Mouse (Mus musculus) right cerebral cortex, postnatal 10 days (tissue): Measurements from ENCODE around the gene Tac2.
A peak's percentile ranks its signal among the peaks of the same experiment; 100 is the strongest.

Experiments
- DNase-seq, 2 experiments: peaks; one replicate each; pipeline ENCODE4 v3.0.0; 2021; ENCODE audit warnings: low spot score in 2 of 2

Tac2 gene

DNA sequence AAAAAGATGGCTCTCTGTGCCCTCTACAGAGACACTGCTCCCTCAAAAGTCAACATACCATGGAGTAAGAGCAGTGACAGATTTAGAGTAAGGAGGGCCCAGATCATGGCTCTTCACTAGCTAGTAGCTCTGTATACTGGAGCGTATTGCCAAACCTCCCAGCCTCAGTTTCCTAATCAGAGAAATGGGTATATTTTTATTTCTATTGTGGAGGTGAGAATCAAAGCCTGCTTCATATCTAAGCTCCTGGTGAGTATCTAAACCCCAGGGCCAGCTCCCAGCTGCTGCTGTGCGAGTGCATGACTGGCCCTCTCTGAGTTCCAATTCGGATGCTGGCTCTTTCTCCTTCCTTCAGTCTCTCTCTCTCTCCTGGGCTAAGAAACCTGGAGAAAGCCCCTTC lies at the start of gene Tac2:
Tac2 (plus strand) TSS at position 301 of the 400 bp plus-strand sequence.
- DNase-seq = no peak

DNA sequence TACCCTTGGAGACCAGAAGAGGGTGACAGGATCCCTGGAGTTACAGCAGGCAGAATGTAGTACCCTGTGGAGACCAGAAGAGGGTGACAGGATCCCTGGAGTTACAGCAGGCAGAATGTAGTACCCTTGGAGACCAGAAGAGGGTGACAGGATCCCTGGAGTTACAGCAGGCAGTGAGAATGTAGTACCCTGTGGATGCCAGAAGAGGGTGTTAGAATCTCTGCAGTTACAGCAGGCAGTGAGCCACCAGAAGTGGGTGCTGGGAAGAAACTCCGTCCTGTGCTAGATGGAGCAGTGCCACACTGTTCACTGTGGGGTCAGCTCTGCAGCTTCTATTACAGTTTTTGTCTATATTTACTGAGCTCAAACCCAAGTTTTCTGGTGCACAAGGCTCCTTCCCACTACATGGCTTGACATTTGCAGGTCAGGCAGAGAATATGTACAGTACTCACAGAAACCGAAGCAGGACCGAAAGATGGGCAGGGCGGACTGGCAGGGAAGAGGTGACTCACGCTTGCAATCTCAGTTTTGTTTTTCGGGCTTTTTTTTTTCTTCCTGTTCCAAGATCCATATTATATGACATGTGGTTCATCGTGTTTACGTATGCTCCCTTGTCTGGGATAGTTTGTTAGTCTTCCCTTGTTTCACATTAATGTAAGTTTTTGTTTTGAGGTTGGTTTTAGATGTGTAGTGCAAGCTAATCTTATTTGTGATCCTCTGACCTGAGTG lies 49.3 kb upstream of the Tac2 start:
- DNase-seq = peak; percentile 91 to 93

DNA sequence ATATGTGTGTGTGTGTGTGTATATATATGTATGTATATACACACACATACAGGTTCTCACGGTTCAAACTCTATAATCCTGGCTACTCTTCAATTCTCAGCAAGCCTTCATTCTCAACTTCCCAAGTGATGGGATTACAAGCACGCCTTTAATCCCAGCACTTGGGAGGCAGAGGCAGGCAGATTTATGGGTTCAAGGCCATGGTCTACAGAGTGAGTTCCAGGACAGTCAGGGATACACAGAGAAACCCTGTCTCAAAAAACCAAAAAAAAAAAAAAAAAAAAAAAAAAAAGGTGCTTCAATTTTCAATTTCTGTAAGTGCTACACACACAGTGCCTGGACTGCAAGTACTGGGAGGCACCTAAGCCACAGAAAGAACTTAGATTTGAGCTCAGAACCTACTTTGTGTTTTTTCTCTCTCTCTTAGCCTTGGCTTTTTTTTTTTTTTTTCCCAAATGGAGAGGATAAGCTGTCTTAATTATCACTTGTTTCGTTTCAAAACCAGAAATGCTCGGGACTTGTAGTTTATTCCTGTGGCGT lies 48.3 kb upstream of the Tac2 start:
- DNase-seq = no peak

DNA sequence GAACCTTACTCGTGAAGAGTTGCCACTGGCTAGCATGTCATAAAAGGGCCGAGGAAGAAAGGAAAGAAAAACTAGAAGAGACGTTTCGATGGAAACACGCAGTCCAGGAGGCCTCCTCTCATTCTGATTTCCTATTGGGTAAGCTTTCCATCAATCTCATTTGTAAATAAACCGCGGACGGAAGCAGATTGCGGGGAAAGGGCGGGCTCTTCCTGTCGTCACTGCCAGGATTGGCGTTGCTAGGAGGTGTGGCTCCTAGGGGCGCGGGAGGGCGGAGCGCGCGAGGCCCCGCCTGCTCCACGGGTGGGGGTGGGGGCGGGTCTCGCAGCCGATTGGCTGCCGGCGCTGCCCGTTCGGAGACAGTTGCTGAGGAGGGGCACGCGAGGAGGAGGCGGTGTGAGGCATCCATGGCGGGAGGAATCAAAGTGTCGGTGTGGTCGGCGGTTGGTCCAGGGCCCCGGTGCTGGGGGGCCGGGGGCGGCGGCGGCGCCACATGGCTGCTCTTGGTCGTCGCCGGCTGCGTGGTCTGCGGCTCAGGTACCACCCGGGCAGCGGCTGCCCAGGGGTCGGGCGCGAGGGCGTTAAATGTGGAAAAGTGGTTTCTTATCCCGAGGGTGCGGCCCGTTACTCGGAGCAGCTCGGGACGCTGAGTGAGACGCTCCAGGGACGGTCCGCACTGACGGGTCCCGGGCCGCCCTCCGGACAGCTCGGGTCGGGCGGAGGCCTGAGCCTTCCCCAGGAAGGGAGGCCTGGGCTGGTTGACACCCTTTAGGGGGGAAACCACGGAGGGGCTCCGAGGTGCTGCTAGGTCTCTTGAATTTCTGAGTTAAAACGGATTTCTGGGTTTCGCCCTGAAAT lies 47.4 kb upstream of the Tac2 start:
- DNase-seq = peak; percentile 97

DNA sequence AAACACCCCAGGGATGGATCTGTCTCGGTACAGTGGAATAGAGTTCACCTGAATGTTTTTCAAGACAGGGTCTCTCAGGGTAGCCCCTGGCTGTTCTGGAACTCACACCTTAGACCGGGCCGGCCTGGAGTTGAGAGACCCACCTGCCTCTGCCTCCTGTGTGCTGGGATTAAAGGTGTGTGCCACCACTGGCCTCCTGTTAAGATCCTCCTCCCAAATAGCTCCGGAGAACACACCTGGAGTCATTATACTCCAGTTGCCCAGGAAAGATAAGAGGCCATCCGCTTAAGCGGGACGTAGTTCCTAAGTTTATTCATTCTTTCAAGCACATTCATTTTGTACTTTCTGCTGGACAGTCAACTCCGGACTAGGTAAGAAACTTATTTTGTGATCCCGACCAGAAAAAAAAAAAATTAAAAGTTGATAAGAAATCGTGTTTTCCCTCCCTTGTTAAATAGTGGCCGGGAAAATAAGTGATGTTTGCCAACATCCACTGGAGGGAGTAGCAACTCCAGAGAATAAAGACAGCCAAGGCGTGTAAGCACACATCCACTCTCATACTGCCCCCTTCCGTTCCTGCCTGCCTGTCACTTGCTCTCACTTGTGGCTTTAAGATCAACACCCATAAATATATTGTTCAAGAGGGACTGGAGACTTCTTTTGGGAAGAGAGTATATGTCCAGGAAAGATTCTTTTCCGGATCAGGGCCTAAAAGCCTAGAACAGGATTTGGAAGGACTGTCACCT lies 46.5 kb upstream of the Tac2 start:
- DNase-seq = peak; percentile 79 to 82

DNA sequence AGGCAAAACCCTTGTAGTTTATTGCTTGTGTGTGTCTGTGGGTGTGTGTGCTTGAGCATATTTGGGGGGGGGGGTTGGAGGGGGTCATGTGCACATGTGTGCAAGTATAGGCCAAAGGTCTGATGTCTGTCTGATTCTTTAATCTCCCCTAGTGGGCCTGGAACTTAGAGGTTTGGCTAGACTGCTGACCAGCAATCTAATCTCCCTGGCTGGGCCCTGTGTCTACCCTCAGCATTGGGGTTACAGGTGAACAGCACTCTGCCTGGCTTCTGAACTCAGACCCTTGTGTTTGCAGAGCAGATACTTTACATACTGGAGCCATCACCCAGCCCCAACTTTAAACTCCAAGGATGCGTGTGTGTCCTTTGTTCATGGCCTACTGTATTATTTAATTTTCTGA lies 45.1 kb upstream of the Tac2 start:
- DNase-seq = no peak

DNA sequence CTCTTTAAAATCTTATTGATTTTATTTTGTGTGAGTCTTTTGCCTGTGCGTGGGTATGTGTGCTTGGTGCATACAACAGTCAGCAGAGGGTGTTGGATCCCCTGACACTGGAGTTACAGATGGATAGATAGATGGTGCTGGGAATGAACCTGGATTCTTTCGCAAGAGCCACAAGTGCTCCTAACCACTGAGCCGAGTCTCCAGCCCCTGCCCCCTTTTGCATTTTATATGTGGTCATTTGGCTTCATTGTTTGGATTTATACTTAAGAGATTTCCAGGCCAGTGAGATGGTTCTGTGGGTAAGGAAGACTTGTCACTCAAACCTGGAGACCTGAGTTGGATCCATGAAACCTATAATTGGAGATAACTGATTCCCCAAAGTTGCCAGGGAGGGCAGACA lies 44.4 kb upstream of the Tac2 start:
- DNase-seq = no peak

DNA sequence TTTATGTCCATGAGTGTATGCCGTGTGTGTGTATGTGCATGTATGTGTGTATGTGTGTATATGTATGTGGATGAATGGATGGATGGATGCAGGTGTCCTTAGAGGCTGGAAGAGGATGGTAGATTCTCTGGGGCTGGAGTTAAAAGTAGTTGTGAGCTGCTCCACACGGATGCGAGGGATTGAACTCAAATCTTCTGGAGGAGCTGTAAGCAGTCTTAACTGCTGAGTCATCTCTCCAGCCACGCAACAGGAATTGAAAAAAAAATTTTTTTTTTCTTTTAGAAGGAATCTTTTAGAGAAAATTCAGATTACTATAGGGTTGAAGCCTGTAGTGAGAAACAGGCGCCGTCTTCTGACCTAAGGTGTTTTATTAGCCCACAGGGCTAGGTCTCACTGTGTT lies 41.4 kb upstream of the Tac2 start:
- DNase-seq = no peak

DNA sequence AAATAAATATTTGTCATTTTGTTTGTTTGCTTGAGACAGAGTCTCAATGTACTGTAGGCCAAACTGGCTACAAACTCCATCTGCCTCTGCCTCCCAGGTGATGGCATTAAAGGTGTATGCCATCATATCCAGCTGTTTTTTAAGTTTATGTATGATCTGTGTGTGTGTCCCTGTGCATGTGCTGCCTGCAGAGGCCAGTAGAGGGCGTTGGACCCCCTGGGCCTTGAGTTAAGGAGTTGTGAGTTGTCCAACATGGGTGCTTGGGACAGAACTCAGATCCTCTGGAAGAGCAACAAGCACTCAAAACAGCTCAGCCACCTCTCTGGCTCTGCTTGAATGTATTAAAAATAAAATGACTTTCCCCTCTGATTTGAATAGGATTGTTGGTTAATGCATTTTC lies 33.2 kb upstream of the Tac2 start:
- no peak for DNase-seq

DNA sequence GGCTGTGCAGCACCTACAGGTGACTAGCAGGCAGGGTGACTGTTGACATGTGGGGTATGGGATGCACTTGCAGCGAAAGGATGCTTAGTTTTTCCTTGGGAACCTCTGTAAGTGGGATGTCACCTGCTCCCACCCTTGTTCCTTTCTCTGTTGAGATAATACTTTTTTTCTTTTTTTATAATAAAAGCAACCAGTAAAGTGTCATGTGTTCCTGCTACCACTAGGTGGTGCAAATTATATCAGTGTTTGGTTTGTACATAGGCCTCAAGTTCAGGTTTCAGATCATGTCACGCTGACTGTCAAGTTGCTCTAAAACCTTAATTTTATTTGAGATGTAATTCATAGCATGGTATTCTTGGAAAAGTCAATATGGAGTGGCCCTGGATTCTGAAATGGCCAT lies 29.6 kb upstream of the Tac2 start:
- DNase-seq = no peak

DNA sequence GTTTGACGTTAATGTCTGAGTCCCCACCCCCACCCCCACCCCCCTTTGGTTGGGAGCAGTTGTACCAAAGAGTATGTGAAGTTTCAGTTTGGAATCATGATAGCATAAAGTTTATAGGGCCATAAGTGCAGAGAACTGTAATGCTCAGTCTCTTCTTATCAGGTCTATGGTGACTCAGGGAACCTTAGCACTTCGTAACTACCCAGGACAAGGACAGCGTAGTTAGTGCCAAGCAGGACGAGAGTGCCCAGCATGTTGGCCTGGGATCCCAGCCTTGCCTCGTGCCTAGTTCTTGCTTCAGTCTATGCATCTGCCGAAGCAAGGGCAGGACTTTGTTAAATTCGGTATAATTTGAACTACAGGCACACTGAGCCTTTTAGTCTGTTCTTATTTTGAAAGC lies 28.5 kb upstream of the Tac2 start:
- DNase-seq = no peak

DNA sequence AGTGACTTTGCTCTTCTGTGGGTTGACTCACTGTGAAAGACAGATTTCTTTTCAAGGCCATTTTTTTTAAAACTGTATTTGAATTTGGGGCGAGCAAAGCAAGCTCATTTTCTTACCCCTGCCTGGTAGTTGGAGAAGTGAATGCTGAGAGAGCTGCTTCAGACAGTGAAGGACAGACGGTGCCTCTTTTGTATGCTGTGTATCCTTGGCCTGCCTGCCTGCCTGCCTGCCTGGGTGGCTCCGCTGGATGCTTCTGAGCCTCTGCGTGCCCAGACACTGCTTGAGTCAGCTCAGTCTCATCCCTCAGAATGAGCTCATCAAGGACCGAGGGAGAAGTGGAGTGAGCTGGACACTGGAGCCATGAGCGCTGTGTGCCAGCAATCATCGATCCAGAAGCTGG lies 25.3 kb upstream of the Tac2 start:
- no peak for DNase-seq

DNA sequence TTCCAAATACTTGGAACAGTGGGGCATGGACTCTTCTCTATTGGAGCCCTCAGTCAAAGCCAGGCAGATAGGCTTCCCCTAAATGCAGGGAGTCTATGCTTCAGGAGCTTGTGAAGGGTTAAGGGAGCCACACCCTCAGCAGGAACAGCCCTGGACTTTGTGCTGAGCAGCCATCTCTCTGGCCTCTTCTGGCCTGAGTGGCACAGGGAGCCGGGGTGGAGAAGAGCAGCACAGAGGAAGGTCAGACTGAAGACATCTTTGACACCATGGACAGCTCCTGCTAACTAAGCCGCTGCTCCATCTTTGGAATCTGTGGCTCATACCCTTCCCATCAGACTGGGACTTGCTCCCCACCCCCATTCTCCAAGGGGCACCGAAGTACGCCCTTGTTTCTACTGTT lies 21.0 kb upstream of the Tac2 start:
- DNase-seq = no peak

DNA sequence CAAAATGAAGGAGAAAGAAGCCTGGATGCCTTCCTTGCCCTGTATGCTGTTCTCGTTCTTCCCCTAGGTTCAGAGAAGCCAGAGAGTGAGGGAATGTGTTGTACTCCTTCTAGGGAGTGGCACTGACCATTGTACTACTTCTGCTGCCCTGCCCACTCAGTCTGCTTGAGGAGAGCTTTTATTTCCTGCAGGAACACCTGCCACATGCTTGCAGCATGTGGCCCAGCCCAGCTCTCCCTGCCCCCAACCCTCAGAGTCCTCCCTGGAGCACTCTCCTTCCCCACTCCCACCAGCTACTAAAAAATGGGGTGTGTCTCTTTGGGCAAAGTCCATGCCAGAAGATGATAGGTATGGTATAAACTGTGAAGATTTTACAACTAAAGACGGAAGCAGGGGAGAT lies 20.0 kb upstream of the Tac2 start:
- no peak for DNase-seq

DNA sequence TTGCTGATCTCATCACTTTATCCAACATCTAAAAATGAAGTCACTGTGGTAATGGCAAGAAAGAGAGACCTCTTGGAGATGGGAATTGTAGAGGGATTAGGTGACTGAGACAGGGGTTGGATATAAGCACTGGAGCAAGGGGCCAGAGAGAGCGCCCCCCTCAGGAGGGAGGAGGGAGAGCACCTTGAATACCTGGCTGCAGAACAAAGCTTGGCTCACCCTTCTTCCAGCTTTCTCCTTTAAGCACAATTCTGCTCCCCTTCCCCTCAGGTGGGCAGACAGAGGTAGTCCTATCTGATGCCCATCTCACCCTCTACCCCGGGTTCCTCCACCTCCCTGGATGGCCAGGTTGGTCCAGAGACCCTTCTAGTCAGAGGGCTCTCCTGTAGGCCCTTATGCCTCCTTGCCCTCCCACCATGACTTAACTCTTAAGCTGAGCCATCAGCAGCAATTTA lies 19.5 kb upstream of the Tac2 start, which contains the start of gene Myo1a:
Myo1a (plus strand) TSS at position 405 of the 455 bp plus-strand sequence.
- no peak for DNase-seq

DNA sequence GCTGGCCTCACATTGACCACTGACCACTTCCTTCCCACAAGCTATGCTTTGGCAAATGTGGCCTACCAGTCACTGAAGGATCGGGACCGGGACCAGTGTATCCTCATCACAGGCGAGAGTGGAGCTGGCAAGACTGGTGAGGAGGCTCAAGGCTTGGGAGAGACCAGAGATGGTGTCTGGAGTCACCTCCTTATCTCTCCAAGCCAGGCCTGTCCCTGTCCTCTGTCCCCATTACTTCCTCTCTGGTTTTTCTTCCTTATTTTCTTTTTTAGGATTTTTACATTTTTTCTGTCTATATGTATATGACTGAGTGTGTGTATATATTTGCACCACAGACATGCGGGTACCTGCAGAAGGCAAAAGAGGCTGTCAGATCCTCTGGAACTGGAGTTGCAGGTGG lies 18.5 kb upstream of the Tac2 start:
- DNase-seq = no peak

DNA sequence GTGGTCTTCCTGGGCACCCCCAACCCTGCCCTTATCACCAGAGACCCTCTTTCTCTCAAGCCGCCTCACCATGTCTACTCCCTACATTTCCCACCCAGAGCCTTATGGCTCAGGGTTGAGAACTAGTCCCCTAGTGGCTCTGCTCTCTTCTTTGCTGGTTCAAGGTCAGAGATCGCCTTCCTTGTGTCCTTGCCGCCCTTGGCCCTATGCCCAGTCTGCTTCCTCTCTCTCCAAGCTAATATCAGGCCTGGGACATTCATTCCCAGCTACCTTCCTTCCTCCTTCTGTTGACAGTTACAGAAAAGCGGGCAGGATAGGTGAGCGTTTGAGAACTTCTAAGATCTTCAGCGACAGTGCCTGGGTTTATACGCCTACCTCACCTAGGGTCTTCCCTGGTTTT lies 16.6 kb upstream of the Tac2 start:
- DNase-seq = no peak

DNA sequence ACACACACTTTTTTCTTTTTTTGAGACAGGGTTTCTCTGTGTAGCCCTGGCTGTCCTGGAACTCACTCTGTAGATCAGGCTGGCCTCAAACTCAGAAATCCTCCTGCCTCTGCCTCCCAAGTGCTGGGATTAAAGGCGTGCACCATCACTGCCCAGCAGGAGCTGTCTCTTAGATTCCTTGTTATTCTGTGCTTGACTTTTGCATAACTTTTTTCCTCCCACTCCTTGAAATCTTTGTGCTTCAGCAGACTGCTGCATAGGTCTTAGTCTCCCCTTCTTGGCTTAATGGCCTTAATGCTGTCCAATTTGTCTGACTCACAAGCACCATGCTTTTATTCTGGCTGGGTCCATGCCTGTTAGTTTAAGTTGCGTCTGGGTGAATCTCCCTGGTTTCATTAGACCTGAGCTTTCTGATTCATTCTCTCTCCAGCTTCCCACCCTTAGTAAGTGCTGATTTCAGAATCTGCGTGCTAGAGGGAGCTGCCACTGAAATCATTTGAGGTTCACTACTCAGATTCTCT lies 15.4 kb upstream of the Tac2 start:
- DNase-seq = no peak

DNA sequence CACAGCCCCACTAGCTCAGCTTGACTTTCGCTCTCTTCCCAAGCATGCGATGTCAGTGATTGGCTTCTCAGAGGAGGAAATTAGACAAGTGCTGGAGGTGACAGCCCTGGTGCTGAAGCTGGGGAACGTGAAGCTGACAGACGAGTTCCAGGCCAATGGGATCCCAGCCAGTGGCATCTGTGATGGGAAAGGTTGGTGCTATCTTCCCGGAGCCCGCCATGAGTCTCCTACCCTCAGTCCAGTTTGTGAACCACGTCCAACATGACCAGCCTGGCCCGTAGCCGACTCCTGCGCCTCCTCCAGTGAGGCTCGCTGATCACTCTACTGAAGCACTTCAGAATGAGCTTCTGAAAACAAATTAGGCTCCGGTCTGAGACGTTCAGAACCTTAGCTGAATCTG lies 13.9 kb upstream of the Tac2 start:
- no peak for DNase-seq

DNA sequence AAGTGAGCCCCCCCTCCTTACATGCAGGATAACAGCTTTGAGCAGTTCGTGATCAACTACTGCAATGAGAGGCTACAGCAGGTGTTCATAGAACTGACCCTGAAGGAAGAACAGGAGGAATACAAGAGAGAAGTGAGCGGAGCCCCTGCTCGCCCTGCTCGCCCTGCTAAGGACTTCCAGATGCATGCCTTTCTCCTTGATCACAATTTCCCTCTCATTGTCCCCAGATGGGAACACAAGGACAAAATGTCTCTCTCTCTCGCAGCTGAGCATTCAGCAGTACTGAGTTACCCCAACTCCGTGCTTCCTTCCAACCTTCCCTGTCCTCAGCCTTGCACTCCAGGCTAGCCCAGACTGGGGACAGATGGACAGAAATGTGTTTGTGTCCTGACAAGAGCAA lies 11.5 kb upstream of the Tac2 start:
- no peak for DNase-seq

DNA sequence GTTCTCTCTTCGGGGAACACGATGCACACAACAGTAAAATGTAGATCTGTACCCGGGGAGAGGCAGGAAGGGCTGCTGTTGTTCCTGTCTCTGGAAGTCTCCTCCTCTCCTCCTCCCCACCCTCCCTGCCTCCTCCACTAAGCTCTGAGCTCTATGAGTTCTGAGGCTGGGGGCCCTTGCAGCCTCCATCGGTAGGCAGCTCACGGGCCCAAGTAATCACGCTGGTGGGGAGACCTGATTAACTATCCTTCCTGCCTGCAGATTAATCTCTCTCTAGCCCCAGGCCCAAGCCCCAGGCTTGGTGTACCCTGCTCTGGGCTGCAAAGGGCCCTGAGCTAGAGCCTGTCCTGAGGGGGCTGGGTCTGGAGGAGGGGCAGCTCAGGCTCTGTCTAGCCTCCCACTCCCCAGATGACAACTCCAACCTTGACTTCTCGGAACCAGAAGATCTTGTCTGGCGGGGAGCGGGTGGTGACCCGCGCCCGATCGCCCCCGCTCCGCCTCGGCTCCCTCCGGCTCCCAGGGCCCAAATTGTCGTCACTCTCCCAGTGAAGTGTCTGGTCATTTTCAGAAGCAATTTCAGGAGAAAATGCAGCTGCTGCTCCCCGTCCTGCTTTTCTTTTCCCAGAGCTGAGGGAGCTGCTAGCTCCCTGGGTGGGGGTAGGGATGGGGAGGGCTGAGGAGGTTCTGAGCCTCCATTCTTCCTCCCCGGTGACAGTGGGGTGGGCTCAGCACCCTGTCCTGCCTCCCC lies 2.4 kb upstream of the Tac2 start:
- no peak for DNase-seq
